Mouse (Mus musculus) cerebellum, adult 9-11 months (tissue): ENCODE results near the gene Anks1b.

Source experiments
- DNase-seq: peaks from one replicate; pipeline ENCODE4 v3.0.0; 2022

Anks1b gene

DNA sequence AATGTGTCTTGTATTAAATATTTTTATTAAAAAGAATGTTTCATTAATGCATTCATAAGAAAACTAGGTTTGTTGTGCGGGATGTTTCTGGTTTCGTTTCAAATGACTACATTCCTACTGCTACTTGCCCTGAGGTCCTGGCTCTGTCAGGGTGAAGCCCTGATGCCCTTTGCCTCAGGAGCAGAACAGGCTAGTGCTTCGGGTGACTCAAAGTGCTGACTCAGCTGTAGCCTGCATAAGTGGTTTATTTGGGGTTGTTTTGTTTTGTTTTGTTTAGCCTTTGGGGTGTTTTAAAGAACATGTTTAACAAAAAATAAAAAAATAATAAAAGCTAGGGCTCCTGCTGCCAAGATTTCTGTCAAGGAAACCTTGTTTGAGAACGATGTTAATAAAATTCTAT, 1097.3 kb downstream of the Anks1b start:
- DNase-seq, result no peak

DNA sequence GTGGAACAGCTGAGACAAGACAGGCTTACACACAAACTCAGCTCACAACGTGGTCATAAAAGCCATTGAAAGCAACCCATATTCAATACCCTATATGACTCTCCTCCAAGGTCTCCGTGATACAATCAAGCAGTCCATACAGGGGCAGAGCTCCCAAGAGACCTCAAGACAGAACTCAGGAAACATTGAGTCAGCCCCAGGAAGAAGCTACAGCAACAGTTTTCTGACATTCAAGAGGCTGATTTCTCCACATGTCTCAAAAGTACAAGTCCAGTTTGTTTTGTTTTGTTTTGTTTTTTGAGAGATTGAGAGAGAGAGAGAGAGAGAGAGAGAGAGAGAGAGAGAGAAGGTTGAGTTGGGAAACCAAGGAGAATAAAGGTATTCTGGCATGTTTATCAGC, 1100.8 kb downstream of the Anks1b start:
- no peak for DNase-seq

DNA sequence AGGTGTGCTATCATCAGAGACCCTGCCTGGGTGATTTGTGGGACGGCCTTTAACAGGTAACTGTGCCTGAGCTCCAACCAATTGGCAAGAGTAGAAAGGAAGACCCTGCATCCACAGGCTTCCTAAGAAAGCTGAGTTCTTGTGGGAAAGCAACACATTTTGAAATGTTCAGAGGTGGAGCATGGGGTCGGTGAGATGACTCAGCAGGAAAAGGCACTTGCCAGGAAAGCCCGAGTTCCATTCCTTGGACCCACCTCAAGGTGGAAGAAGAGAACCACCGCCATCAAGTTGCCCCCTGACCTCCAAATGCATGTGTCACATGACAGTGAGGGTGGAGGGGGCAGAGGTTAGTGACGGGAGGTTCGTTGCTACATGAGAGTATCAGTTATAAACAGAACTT, 1101.2 kb downstream of the Anks1b start:
- no peak for DNase-seq

DNA sequence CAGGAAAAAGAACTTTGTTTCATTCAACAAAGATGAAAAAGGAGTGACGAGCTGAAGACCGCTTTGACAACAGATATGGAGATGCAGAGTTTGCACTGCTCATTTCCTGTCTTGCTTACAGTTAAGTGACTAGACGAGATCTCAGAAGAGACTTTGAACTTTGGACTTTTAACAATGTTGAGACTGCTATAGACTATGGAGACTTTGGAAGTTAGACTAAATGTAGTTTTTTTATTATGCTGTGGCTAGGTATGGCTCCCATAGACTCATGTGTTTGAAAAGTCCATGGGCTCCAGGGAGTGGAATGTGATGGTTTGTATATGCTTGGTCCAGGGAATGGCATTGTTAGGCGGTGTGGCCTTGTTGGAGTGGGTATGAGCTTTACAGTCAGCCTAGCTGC, 1108.5 kb downstream of the Anks1b start:
- no peak for DNase-seq

- no peak for DNase-seq
Measured at GRCm38 (mm10) chr10:90983046-90983445, 1109.7 kb downstream of the Anks1b start.

DNA sequence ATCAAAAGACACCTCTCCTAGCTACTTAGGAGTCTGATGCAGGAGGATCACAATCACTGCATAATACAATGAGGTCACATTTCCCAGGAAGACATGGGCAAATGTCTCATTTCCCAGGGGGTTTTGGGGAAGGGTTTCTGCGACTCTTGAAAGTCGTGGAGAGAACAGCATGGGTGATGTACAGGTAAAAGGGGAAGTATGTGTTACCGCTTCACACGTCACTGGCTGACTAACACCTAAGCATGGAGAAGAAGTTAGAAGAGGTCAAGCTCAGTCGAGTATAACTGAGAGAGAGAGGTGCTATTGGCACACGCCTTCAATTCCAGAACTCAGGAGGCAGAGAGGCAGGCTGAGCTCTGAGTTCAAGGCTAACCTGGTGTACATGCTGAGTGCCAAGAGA, 1117.0 kb downstream of the Anks1b start:
- DNase-seq, result no peak

- no peak for DNase-seq
Measured at GRCm38 (mm10) chr10:90992237-90992636, 1118.9 kb downstream of the Anks1b start.

GRCm38 (mm10) chr10:90993869-90994268, 1120.6 kb downstream of the Anks1b start:
- no peak for DNase-seq

GRCm38 (mm10) chr10:90999899-91000298, 1126.6 kb downstream of the Anks1b start:
- DNase-seq, result no peak

DNA sequence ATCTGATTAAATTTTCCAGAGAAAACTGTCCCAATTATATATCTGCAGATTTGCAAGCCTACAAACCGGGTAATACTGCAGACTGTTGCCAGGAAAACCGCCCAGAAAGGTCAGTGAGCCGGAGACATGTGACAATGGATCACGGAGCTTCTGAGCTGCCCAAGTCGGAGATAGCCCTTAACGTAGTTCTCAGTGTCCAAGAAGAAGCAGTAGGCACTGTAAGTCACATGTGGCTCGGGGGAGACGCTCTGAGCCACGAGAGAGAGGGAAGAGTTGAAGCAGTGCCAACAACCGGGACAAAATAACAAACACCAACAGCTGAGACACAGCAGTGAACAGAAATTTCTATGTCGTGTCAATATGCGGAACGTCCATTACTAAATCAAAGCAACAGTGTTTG, 1128.1 kb downstream of the Anks1b start:
- DNase-seq, result peak; percentile 28

GRCm38 (mm10) chr10:91005858-91006538, 1132.7 kb downstream of the Anks1b start:
- DNase-seq, result no peak
